Mouse (Mus musculus) bone marrow macrophage, adult 2 months (primary cell): ENCODE results near the gene Faim2.

Experiments used
- CTCF ChIP-seq: IDR thresholded peaks from 2 replicates; pipeline ENCODE4 v1.5.1; 2012; ENCODE audit warnings: low read depth, mild to moderate bottlenecking, low read length, moderate library complexity
- POLR2A ChIP-seq: IDR thresholded peaks from 2 replicates; pipeline ENCODE4 v1.6.1; 2012; ENCODE audit warnings: mild to moderate bottlenecking, low read depth, low read length, borderline replicate concordance

DNA sequence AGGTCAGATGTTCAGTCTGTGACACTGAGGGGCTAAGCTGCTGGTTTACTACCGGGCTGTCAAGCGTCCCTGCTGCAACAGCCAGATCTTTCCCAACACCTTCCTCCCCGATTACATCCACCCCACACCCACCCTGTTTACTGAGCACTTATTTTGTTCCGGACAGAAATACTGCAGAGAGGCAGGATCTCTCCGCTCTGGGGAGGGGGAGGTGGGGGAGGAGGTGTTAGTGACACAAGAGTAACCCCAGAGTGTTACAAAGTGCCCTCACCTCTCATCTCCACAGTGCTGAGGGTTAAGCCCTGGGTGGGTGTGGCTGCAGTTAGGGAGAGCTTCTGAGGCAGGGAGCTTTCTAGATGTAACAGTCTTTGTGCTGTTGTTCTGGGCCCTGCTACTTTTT is 27.6 kb downstream of the Faim2 start:
- TF ChIP-seq CTCF (no peak), POLR2A (no peak)
